Mouse (Mus musculus) spleen, adult 2 months (tissue): ENCODE measurements around the gene Wwtr1.

Experiments
- CTCF ChIP-seq: fragments of 200-500 bp; IDR thresholded peaks from 2 replicates; pipeline ENCODE4 v1.5.1; 2011; ENCODE audit warnings: mild to moderate bottlenecking, inconsistent platforms; ENCODE audit not compliant: insufficient read depth, insufficient read length, insufficient replicate concordance; ENCODE audit errors: extremely low read depth
- POLR2A ChIP-seq: fragments of 200-500 bp; IDR thresholded peaks from 2 replicates; pipeline ENCODE4 v1.6.1; 2011; ENCODE audit warnings: low read depth, low read length, inconsistent platforms

DNA sequence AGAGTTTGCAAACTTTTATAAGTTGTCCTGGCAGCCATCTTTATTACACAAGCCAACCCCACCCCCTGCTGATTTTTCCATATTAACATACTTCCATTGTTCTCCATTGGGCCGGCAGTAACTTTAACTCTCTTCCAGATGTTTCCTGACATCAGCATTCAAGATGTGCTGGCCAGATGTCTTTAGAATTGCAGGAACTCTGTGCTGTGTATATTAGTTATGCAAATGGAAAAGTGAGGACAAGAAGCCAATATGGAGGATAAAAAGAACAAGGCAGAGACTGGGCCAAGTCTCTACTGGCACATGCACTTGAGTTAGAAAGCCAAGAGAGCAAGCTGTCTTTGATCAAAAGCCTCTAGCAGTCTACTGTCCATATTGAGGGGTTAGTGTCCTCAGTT, 28.9 kb upstream of the Wwtr1 start:
- TF ChIP-seq POLR2A, result no peak
- TF ChIP-seq CTCF, result no peak
